Mouse (Mus musculus): ENCODE results near the gene Tmem215. TPM values are rescaled to one million over a fixed set of nuclear protein-coding genes. Genes with fewer than 3 reads are reported as not detected.

The Tmem215 gene
- polyA plus RNA-seq, 1 experiment from 2014 or later: 0.27 TPM

- no peaks in the 10 kb centered on the region for H3K9me3 ChIP-seq
- no peak for DNase-seq (ENCODE audit: extremely low spot score, low spot score)
- peaks cover 5% of the 10 kb centered on the region for H3K4me1 ChIP-seq
- no peak overlapping the region for H3K27ac ChIP-seq
- no peak overlapping the region for H3K4me3 ChIP-seq
- H3K27me3 ChIP-seq (ENCODE audit: poor library complexity, severe bottlenecking): no peaks in the 10 kb centered on the region
- H3K36me3 ChIP-seq (replicated peaks): no peaks in the 10 kb centered on the region
- WGBS: 95% methylated on average over 3 of the region's 3 CpGs
Observed at GRCm38 (mm10) chr4:40502459-40502858, 30.5 kb downstream of the Tmem215 start.

GRCm38 (mm10) chr4:40509534-40509933 lies 37.6 kb downstream of the Tmem215 start:
- WGBS: 89% methylated on average over 16 of the region's 16 CpGs

GRCm38 (mm10) chr4:40513235-40513634 lies 41.3 kb downstream of the Tmem215 start:
- H3K27me3 ChIP-seq (ENCODE audit: poor library complexity, severe bottlenecking): no peaks in the 10 kb centered on the region
- H3K27ac ChIP-seq: no peak overlapping the region
- H3K9me3 ChIP-seq: no peaks in the 10 kb centered on the region
- H3K4me1 ChIP-seq: no peaks in the 10 kb centered on the region
- no peak for DNase-seq (ENCODE audit: extremely low spot score, low spot score)
- H3K36me3 ChIP-seq (replicated peaks): no peaks in the 10 kb centered on the region
- H3K4me3 ChIP-seq: no peak overlapping the region
- WGBS: 92% methylated on average over 2 of the region's 2 CpGs

More at GRCm38 (mm10) chr4:40509534-40509933, 37.6 kb downstream of the Tmem215 start:
- no peak overlapping the region for H3K27ac ChIP-seq
- H3K36me3 ChIP-seq (replicated peaks): no peaks in the 10 kb centered on the region
- H3K9me3 ChIP-seq: no peaks in the 10 kb centered on the region
- no peak for DNase-seq (ENCODE audit: extremely low spot score, low spot score)
- peaks cover 5% of the 10 kb centered on the region for H3K4me1 ChIP-seq
- no peak overlapping the region for H3K4me3 ChIP-seq
- no peaks in the 10 kb centered on the region for H3K27me3 ChIP-seq (ENCODE audit: poor library complexity, severe bottlenecking)

- H3K9me3 ChIP-seq: peaks cover 10% of the 10 kb centered on the region
- H3K36me3 ChIP-seq (replicated peaks): no peaks in the 10 kb centered on the region
- no peak overlapping the region for H3K4me3 ChIP-seq
- H3K4me1 ChIP-seq: peaks cover 10% of the 10 kb centered on the region
- no peak for DNase-seq (ENCODE audit: extremely low spot score, low spot score)
- H3K27ac ChIP-seq: no peak overlapping the region
- no peaks in the 10 kb centered on the region for H3K27me3 ChIP-seq (ENCODE audit: poor library complexity, severe bottlenecking)
- 95% methylated on average over 14 of the region's 14 CpGs for WGBS
Observed at GRCm38 (mm10) chr4:40518545-40519324, 46.8 kb downstream of the Tmem215 start.

Other genes with a start within 250 kb of the Tmem215 start
- gene Ddx58, start 232.4 kb upstream of the Tmem215 start, polyA plus RNA-seq (2016; fragmentation: Nextera tagmentation; extraction: Ambion mirVana): 2.5 and 3.0 TPM in 2 replicates
- gene Smim27, start 202.6 kb upstream of the Tmem215 start, polyA plus RNA-seq (2016; fragmentation: Nextera tagmentation; extraction: Ambion mirVana): 26.4 and 26.7 TPM in 2 replicates
- gene Topors, start 202.3 kb upstream of the Tmem215 start, polyA plus RNA-seq (2016; fragmentation: Nextera tagmentation; extraction: Ambion mirVana): 46.0 and 49.0 TPM in 2 replicates
- gene Ndufb6, start 192.8 kb upstream of the Tmem215 start, polyA plus RNA-seq (2016; fragmentation: Nextera tagmentation; extraction: Ambion mirVana): 307 and 312 TPM in 2 replicates
- 34.6 and 36.3 TPM in 2 replicates for gene Aptx, start 231.0 kb downstream of the Tmem215 start, polyA plus RNA-seq (2016; fragmentation: Nextera tagmentation; extraction: Ambion mirVana)
- gene Dnaja1, start 250.0 kb downstream of the Tmem215 start, polyA plus RNA-seq (2016; fragmentation: Nextera tagmentation; extraction: Ambion mirVana): 570 and 635 TPM in 2 replicates